Mouse (Mus musculus) liver (tissue): ENCODE measurements around the gene Rab42.
A peak's percentile ranks its signal among the peaks of the same experiment; 100 is the strongest.

Source experiments
- DNase-seq: peaks from one replicate; pipeline ENCODE4 v3.0.0-alpha.2; 2020; ENCODE audit warnings: mixed read lengths

The Rab42 gene

DNA sequence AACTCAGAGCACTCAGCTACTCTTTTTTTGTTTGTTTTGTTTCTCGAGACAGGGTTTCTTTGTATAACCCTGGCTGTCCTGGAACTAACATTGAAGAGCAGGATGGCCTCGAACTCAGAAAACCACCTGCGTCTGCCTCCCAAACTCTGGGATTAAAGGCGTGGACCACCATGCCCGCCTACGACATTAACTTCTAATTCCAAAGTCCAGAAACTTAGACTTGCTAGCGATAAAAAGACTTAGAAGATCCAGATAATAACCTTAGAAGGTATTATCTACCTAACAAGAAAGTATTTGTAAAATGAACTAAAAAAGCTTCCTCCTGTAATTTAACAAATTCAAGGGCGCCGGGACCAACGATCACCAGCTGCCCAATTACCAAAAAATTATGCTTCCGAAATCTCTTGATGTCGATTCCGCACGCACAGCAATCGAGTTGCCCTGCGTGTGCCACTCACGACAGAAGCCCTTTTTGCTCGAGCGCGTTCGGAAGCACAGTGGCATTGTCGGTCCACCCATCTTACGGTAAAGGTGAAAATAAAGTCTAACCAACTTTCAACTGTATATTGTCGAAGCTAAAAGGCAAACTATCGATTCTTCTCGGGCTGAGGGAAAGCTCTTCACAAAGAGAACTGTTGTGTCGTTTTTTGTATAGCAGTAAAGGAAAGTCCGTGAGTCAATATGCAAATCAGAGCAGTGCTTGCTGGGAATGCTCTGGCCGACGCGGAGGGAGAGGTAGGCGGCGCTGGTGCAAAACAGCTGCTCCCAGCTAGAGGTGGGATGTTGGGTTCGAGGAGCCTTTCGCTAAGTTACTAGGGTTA is 33.2 kb downstream of the Rab42 start:
- DNase-seq: peak; percentile 92

- no peak for DNase-seq
These were observed 34.1 kb downstream of the Rab42 start for GRCm38 (mm10) chr4:132268871-132269739.

DNA sequence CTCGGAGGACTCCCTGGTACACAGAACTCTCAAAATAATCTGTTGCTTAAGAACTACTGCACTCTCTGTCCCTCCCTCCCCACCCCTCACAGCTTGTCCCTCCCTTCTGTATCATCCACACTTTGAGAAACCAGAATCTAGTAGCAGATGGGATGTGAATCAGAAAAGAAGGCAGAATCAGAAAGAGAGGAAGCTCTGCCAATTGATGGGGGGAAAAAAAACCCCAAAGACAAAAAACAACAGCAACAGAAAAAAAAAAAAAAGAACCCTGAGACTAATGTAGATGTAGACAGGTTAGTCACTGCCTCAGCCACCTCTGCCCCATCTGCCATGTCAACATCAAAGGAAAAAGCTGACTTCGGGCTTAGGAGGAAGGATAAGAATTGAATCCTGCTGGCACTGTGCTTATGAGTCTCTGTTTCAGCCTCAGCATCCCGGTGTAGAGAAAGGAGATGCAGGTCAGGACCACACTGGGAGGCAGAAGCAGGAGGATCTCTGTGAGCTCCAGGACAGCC is 36.3 kb downstream of the Rab42 start:
- DNase-seq: no peak

- DNase-seq: no peak
These were observed 39.9 kb downstream of the Rab42 start for GRCm38 (mm10) chr4:132263313-132263712.

DNA sequence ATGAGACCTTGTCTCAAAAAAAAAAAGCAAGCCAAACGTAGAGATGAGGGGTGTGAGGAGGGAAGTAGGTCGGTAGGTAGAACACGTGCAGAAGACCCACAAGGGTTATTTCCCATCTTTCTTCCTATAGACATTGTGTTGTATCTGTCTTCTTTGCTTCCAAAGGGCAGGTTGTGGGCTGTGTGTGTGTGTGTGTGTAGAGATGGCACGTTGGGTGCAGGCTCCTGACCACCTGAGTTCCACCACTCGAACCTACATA is 40.9 kb downstream of the Rab42 start:
- DNase-seq: no peak

- peak; percentile 86 for DNase-seq
These were observed 41.4 kb downstream of the Rab42 start, which contains the start of gene Gmeb1 for GRCm38 (mm10) chr4:132261514-132262357. TSS of gene Gmeb1 (minus strand) at chr4:132261602.

DNA sequence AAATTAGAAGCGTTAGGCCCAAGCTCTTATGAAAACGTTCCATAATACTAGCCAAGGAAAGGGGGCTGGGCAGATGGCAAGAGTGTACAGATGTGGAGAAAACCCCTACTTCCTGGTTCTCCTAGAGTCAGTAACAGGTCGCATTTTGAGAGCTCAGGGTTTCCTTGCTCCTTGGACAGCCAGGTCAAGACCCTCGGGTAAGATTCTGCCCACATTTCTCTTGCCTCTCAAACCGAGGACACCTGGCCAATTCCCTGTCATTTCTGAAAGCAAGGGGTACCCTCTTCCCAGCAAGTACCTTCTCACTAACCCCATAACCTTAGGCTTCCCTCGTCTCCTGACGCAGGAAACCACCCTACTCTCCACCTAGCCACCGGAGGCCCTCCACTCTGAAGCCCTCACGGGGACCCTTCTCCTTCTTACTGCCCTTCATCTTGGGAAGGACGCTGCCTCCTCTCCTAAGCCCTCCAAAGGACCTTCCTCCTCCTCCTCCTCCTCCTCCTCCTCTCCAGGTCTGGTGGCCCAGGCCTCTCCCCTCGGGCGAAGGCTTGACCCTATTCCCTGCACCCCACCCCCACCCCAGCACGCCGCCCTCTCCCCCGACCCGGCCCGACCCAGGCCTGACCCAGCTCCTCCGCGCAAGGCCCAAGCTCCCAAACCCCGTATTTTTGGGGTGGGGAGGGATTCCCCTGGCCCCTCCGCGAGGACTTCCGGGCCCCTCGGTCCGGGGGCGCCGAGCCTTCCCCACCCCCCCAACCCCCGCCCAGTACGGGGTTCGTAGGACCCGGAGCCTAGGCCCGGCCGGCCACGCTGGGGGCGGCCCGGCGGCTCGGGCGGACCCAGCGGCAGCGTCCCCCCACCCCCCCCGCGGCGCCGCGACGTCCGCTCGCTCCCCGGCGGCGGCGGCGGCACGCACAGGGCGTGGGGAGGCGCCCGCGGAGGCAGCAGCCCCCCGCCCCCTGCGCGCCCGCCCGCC is 42.5 kb downstream of the Rab42 start:
- DNase-seq: peak; percentile 73

DNA sequence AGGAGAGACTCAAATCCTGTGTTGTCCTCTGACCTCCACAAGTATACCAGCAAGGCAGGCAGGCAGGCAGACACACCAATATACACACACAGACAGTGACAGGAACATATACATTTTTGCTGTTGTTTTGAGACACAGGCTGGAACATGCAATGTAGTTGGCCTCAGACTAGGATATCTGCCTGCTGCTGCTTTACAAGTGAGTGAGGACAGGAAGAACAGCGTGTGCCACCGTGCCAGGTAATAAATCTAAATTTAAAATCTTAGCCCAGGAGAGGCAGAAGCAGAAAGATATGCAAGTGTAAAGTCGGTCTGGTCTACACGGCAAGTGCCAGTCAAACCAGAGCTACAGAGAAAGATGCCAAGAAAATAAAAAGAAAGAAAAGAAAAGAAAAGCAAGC is 43.9 kb downstream of the Rab42 start:
- no peak for DNase-seq

DNA sequence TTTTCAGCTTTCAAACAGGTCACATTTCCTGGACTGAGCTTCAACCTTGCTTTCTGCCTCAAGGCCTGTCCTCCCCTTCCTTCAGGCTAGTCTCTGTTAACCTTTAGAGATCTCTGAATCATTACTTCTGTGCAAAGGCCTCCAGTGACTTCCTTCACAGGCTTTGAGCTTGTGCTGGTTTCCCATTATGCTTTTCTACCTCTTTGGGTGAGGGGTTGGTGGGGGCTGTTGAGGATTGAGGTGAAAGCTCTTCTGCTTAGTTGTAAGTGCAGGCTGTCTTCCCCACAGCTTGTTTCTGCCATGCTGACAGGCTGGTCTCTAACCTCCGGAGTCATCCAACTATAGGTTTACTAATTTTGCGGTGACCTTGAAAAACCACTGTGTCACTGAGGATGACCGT is 46.8 kb downstream of the Rab42 start:
- no peak for DNase-seq

DNA sequence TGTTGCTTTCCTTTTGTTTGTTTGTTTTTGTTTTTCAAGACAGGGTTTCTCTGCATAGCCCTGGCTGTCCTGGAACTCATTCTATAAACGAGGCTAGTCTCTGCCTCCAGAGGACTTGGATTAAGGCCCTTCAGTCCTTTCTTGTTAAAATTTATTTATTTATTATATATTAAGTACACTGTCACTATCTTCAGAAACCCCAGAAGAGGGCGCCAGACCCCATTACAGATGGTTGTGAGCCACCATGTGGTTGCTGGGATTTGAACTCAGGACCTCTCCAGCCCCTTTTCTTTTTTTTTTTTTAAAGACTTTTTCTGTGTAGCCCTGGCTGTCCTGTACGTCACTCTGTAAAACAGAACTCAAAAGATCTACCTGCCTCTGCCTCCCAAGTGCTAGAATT is 48.2 kb downstream of the Rab42 start:
- no peak for DNase-seq

- DNase-seq: no peak
These were observed 49.6 kb downstream of the Rab42 start for GRCm38 (mm10) chr4:132253622-132254021.

DNA sequence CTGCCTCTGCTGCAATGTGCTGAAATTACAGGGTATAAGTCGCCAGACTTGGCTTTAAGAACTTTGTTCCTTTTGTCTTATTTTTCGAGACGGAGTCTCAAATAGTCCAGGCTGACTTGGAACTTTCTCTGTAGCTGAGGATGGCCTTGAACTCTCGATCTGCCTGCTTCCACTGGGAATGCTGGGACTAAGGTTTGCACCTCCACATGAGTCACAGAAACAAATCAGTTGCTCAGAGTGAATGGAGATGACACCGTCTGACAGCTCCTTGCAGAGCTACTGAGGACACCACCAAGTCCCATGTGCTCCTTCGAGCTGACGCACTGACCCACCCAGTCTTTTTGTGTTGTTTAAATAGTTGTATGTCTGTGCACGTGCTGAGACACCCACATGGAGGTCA is 50.1 kb downstream of the Rab42 start:
- no peak for DNase-seq
